Mouse (Mus musculus): ENCODE results near the gene Gpc5.

- TF ChIP-seq POLR2A (IDR thresholded peaks at IDR 0.05; ENCODE audit: extremely low read depth, insufficient read depth, low read length) = no peak
- TF ChIP-seq CTCF (IDR thresholded peaks at IDR 0.05; ENCODE audit: low read depth, low read length) = peak; percentile 63; the same call in 1 of the 2 replicates
Measured at GRCm38 (mm10) chr14:115371131-115371530, 279.1 kb downstream of the Gpc5 start.
